Mouse (Mus musculus): ENCODE measurements around the gene Sgms1. TPM values are rescaled to one million over a fixed set of nuclear protein-coding genes. Genes with fewer than 3 reads are reported as not detected.

The Sgms1 gene
- total RNA-seq, 2 experiments from 2014 or later, result 30.5 to 37.3 TPM

- peak; percentile 37 to 78 for DNase-seq (ENCODE audit: extremely low spot score in 1 of 2, low spot score in 2 of 2)
- intact Hi-C loops (cut with DNase I), result loop anchor here (5.0 to 10.0 kb wide), 4 partner anchors 40 to 413 kb away; partner anchors contain the start of gene Minpp1
Observed at GRCm38 (mm10) chr19:32387403-32388190, 1.9 kb downstream of the Sgms1 start.

- intact Hi-C loops (cut with DNase I), result loop anchor here (5.0 to 10.0 kb wide), 4 partner anchors 39 to 412 kb away; partner anchors contain the start of gene Minpp1
- DNase-seq (ENCODE audit: extremely low spot score in 1 of 2, low spot score in 2 of 2), result peak; percentile 29 to 72
Observed at GRCm38 (mm10) chr19:32386556-32387402, 2.7 kb downstream of the Sgms1 start.

GRCm38 (mm10) chr19:32383738-32384137, 5.8 kb downstream of the Sgms1 start:
- DNase-seq (ENCODE audit: extremely low spot score in 1 of 2, low spot score in 2 of 2), result no peak
- intact Hi-C loops (cut with DNase I), result loop anchor here (10.0 kb wide), 1 partner anchor 409 kb away; no protein-coding TSS in a partner anchor

GRCm38 (mm10) chr19:32381511-32381961, 8.0 kb downstream of the Sgms1 start:
- intact Hi-C loops (cut with DNase I), result loop anchor here (10.0 kb wide), 1 partner anchor 407 kb away; no protein-coding TSS in a partner anchor

GRCm38 (mm10) chr19:32380748-32381147, 8.8 kb downstream of the Sgms1 start:
- no peak for DNase-seq (ENCODE audit: extremely low spot score in 1 of 2, low spot score in 2 of 2)
- intact Hi-C loops (cut with DNase I), result loop anchor here (10.0 kb wide), 1 partner anchor 406 kb away; no protein-coding TSS in a partner anchor

More at GRCm38 (mm10) chr19:32381511-32381961, 8.0 kb downstream of the Sgms1 start:
- DNase-seq (ENCODE audit: extremely low spot score in 1 of 2, low spot score in 2 of 2), result no peak

GRCm38 (mm10) chr19:32379239-32379920, 10.1 kb downstream of the Sgms1 start:
- intact Hi-C loops (cut with DNase I), result no loop called here
- no peak for DNase-seq (ENCODE audit: extremely low spot score in 1 of 2, low spot score in 2 of 2)

- no peak for DNase-seq (ENCODE audit: extremely low spot score in 1 of 2, low spot score in 2 of 2)
Observed at GRCm38 (mm10) chr19:32378581-32378980, 10.9 kb downstream of the Sgms1 start.

GRCm38 (mm10) chr19:32377701-32378325, 11.7 kb downstream of the Sgms1 start:
- DNase-seq (ENCODE audit: extremely low spot score in 1 of 2, low spot score in 2 of 2), result no peak
- intact Hi-C loops (cut with DNase I), result no loop called here

More at GRCm38 (mm10) chr19:32378581-32378980, 10.9 kb downstream of the Sgms1 start:
- intact Hi-C loops (cut with DNase I), result no loop called here

GRCm38 (mm10) chr19:32376886-32377535, 12.5 kb downstream of the Sgms1 start:
- no peak for DNase-seq (ENCODE audit: extremely low spot score in 1 of 2, low spot score in 2 of 2)
- intact Hi-C loops (cut with DNase I), result no loop called here

- intact Hi-C loops (cut with DNase I), result no loop called here
- no peak for DNase-seq (ENCODE audit: extremely low spot score in 1 of 2, low spot score in 2 of 2)
Observed at GRCm38 (mm10) chr19:32376054-32376453, 13.5 kb downstream of the Sgms1 start.

- intact Hi-C loops (cut with DNase I), result no loop called here
- DNase-seq (ENCODE audit: extremely low spot score in 1 of 2, low spot score in 2 of 2), result no peak
Observed at GRCm38 (mm10) chr19:32375473-32375985, 14.0 kb downstream of the Sgms1 start.

GRCm38 (mm10) chr19:32374751-32375150, 14.8 kb downstream of the Sgms1 start:
- DNase-seq (ENCODE audit: extremely low spot score in 1 of 2, low spot score in 2 of 2), result no peak
- intact Hi-C loops (cut with DNase I), result no loop called here

GRCm38 (mm10) chr19:32373865-32374655, 15.5 kb downstream of the Sgms1 start:
- no peak for DNase-seq (ENCODE audit: extremely low spot score in 1 of 2, low spot score in 2 of 2)
- intact Hi-C loops (cut with DNase I), result no loop called here

GRCm38 (mm10) chr19:32372373-32372772, 17.1 kb downstream of the Sgms1 start:
- DNase-seq (ENCODE audit: extremely low spot score in 1 of 2, low spot score in 2 of 2), result no peak
- intact Hi-C loops (cut with DNase I), result no loop called here

GRCm38 (mm10) chr19:32367333-32367732, 22.2 kb downstream of the Sgms1 start:
- intact Hi-C loops (cut with DNase I), result no loop called here
- DNase-seq (ENCODE audit: extremely low spot score in 1 of 2, low spot score in 2 of 2), result no peak

- intact Hi-C loops (cut with DNase I), result no loop called here
- DNase-seq (ENCODE audit: extremely low spot score in 1 of 2, low spot score in 2 of 2), result no peak
Observed at GRCm38 (mm10) chr19:32366406-32366805, 23.1 kb downstream of the Sgms1 start.

GRCm38 (mm10) chr19:32365111-32365510, 24.4 kb downstream of the Sgms1 start:
- DNase-seq (ENCODE audit: extremely low spot score in 1 of 2, low spot score in 2 of 2), result peak; percentile 62 to 65
- intact Hi-C loops (cut with DNase I), result no loop called here

Data from left cerebral cortex, postnatal 10 days (tissue).